In the genomic region with DNA sequence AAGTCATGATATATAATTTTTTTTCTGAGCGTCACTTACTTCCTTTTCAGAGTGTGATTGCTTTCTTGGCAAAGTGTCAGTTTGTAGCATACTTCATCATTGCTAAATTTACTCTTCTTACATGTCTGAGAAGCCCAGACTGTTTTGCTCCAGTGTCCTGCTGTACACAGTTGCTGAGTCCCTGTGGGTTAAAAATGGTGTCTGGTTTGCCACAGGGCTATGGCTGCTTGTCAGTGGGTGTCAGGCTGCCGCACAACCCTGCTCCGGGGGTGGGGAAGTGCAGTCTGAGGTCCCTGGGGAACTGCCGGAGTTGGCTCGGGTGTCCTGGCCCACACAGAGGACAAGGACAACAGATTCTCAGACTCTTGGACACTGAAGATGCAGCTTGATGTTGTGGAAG, we compare ENCODE assay signal across 15 mouse cellular contexts.
DNase-seq lines count a peak whose midpoint lies in the region; TF ChIP-seq lines count a peak whose summit lies in the region.
"Had no signal": no experiment of that assay in that cellular context is flagged by ENCODE, and none has a peak within 500 bp of the region (broad histone marks: within the 10 kb centered on the region; RNA-seq: fewer than 3 reads in every experiment).

No protein-coding gene starts in this region.

- H3K4me1 ChIP-seq in midbrain, embryonic 10.5 days, result no peaks in the 10 kb centered on the region
- H3K4me1 ChIP-seq: embryonic facial prominence, embryonic 15.5 days; limb, embryonic 12.5 days; neural tube, embryonic 15.5 days had no signal

- peak; percentile 58 for DNase-seq in gastrocnemius, adult 2 months
- DNase-seq in gastrocnemius, postnatal 4 days (ENCODE audit: low spot score in 2 of 2), result no peak
- DNase-seq in left cerebral cortex, adult 2 months (ENCODE audit: extremely low spot score in 1 of 2, low spot score in 2 of 2), result peak in 1 of 2 experiments; percentile 29
- DNase-seq in left cerebral cortex, adult 11 months (ENCODE audit: low spot score), result no peak
- peak; percentile 12 to 21 for DNase-seq in heart, adult 9 months (ENCODE audit: low spot score in 2 of 2)
- peak; percentile 25 to 72 for DNase-seq in left cerebral cortex, postnatal 14 days (ENCODE audit: low spot score in 2 of 2)
- no peak for DNase-seq in midbrain, embryonic 10.5 days (ENCODE audit: low spot score)
- DNase-seq: adrenal gland, postnatal 14 days; kidney, adult 9 months; liver, postnatal 0 days had no signal

- peak overlapping the region; percentile 35; the same call in 1 of the 2 replicates for H3K27ac ChIP-seq in gastrocnemius, adult 2 months
- H3K27ac ChIP-seq in left cerebral cortex, adult 2 months, result peak overlapping the region; percentile 16
- no peak overlapping the region for H3K27ac ChIP-seq in midbrain, embryonic 10.5 days (replicated peaks)
- H3K27ac ChIP-seq: embryonic facial prominence, embryonic 15.5 days; forebrain, embryonic 13.5 days; heart, embryonic 13.5 days; limb, embryonic 12.5 days; neural tube, embryonic 15.5 days had no signal

- H3K36me3 ChIP-seq in midbrain, embryonic 10.5 days, result peaks cover 97% of the 10 kb centered on the region

- intact Hi-C loops in gastrocnemius, adult 2 months (cut with DNase I), result no loop called here
- intact Hi-C loops in left cerebral cortex, adult 2 months (cut with DNase I), result loop anchor here (10.0 kb wide), 1 partner anchor 488 kb away; no protein-coding TSS in a partner anchor
- intact Hi-C loops in left cerebral cortex, postnatal 14 days (cut with DNase I), result loop anchor here (10.0 kb wide), 1 partner anchor 488 kb away; no protein-coding TSS in a partner anchor

- H3K4me3 ChIP-seq in gastrocnemius, adult 2 months, result no peak overlapping the region
- H3K4me3 ChIP-seq in left cerebral cortex, adult 2 months, result no peak overlapping the region
- no peak overlapping the region for H3K4me3 ChIP-seq in midbrain, embryonic 10.5 days
- H3K4me3 ChIP-seq: embryonic facial prominence, embryonic 15.5 days; forebrain, embryonic 13.5 days; heart, embryonic 13.5 days; limb, embryonic 12.5 days; neural tube, embryonic 15.5 days had no signal

- H3K9me3 ChIP-seq in midbrain, embryonic 10.5 days (replicated peaks), result no peaks in the 10 kb centered on the region
- H3K9me3 ChIP-seq: embryonic facial prominence, embryonic 15.5 days; forebrain, embryonic 13.5 days; heart, embryonic 13.5 days; limb, embryonic 12.5 days; neural tube, embryonic 15.5 days had no signal

- H3K27me3 ChIP-seq in midbrain, embryonic 10.5 days (ENCODE audit: low read depth, poor library complexity, severe bottlenecking), result no peaks in the 10 kb centered on the region
- H3K27me3 ChIP-seq: embryonic facial prominence, embryonic 15.5 days; forebrain, embryonic 13.5 days; heart, embryonic 13.5 days; limb, embryonic 12.5 days; neural tube, embryonic 15.5 days had no signal

- TF ChIP-seq CTCF in gastrocnemius, adult 2 months (IDR thresholded peaks at IDR 0.05), result no peak
- no peak for TF ChIP-seq CTCF in left cerebral cortex, adult 2 months (IDR thresholded peaks at IDR 0.05)

- WGBS in midbrain, embryonic 10.5 days, result 84% methylated on average over 5 of the region's 5 CpGs

Comparison
In these comparisons a context has a peak if more than half of its experiments do, and no peak if none do; other contexts are left out.
1. DNase-seq: peak in gastrocnemius, adult 2 months (single experiment), heart, adult 9 months (2 of 2) and left cerebral cortex, postnatal 14 days (2 of 2); none in gastrocnemius, postnatal 4 days (0 of 2), left cerebral cortex, adult 11 months (single experiment) and midbrain, embryonic 10.5 days (single experiment).